Mouse (Mus musculus): ENCODE measurements around the gene Copg2. TPM values are rescaled to one million over a fixed set of nuclear protein-coding genes. Genes with fewer than 3 reads are reported as not detected.

Gene Copg2
- total RNA-seq, 4 experiments from 2014 or later, result 79.0 to 95.7 (median 83.9) TPM

- DNase-seq (ENCODE audit: low spot score in 2 of 2), result no peak
Observed at GRCm38 (mm10) chr6:30734988-30735727, 161.4 kb downstream of the Copg2 start.

- DNase-seq (ENCODE audit: low spot score in 2 of 2), result no peak
Observed at GRCm38 (mm10) chr6:30734465-30734864, 162.1 kb downstream of the Copg2 start.

DNA sequence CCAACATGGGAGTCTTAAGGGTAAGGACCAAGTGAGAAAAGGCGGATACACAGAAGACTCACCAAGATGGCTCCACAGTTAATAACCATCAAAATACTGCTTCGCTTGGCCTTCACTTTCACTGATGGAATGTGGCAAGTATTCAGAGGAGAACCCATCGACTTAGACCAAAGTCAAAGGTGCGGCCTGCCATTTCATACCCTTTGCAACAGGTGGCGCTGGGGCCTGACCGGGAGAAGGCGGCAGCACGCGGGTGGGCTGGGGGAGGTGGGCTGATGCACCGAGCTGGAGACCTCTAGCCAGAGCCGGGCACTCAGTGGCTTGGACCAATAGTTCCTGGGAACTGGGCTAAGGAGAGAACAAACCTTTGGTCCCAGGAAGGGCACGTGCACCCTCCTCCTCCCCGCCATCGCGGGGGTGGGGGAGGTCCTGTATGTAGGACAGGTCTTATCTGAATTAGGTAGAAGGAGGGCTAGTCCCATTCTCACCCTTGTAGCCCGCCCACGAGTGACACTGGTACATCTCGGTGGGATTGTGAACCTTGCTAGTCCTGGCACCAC, 163.9 kb downstream of the Copg2 start:
- DNase-seq (ENCODE audit: low spot score in 2 of 2), result no peak

GRCm38 (mm10) chr6:30730301-30730971, 166.2 kb downstream of the Copg2 start:
- DNase-seq (ENCODE audit: low spot score in 2 of 2), result no peak

GRCm38 (mm10) chr6:30723331-30723730, 173.3 kb downstream of the Copg2 start, which contains the start of gene Mest:
Gene Mest, plus strand, starts transcription at chr6:30723547.
- no peak for DNase-seq (ENCODE audit: low spot score in 2 of 2)

DNA sequence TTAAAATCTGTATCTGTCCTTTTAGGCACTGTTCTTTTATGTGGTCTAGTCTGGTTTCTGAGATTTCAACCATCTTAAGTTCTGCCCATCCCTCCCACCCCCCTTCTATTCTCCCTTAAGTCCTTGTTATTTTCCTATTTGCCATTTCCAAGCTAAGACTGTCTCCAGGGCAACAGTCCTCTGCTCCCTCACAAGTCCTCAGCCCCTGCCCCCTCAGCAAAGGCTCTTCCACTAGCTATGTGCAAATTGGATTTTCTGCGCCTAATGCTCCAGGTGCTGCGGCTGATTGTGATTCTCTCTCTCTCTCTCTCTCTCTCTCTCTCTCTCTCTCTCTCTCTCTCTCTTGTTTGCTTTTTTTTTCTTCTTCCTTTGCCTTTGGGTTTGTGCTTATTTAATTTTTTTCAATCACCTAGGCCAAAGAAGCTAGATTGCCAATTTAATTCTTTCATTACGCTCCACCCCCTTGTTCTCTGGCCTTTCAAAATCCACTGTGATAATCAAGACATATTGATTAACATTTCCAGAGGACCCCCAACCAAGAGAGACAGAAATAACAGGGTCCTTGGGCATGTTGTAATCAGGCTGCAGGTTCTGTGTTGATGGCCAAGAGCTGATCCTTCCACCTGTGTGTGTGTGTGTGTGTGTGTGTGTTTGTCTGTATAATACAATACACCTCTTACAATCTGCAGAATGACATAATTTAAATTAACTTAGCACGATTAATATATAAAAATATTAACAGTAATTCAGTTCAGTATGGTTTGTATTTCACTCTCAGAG, 174.0 kb downstream of the Copg2 start:
- no peak for DNase-seq (ENCODE audit: low spot score in 2 of 2)

DNA sequence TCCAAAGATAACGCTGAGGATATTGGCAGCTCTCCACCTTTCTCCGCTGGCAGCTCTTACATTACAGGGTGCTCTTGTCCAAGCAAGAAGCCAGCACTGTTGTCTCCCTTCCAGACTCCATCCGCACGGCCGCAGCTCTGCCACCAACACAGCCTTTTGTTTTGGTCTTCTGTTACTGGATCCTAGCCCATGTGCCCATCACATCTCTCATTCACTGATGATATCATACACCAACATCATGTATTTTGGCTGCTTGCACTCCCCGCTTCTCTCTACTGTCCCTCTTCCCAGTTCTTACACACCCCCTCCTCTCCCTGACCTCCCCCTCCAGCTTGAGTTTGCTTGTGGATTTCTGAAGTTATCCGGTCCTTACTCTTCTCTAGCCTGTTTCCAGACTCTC, 179.8 kb downstream of the Copg2 start:
- no peak for DNase-seq (ENCODE audit: low spot score in 2 of 2)

DNA sequence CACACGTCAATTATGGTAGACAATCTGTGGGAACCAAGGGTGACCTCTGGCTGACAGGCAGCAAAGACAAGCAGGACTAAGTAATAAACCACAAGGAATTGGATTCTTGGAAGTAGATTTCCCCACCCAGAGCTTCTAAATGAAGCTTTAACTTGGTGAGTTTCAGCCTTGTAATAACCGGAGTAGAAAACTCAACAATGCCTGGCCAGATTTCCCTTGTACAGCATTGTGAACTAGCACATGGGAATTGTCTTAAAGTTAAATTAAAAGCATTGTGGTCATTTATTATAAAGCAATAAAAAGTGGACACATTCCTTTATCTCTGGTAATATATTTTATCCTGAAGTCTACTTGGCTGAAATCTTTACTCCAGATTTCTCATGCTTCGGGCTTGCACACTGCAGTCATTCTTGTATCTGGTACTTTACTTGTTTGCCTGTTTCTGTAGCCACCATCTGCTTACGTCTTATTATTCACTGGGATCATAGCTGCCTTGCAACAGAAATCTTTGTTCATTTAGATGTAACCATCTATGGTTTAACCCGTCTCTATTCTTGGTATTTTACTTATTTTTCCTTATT, 181.6 kb downstream of the Copg2 start:
- DNase-seq (ENCODE audit: low spot score in 2 of 2), result no peak

DNA sequence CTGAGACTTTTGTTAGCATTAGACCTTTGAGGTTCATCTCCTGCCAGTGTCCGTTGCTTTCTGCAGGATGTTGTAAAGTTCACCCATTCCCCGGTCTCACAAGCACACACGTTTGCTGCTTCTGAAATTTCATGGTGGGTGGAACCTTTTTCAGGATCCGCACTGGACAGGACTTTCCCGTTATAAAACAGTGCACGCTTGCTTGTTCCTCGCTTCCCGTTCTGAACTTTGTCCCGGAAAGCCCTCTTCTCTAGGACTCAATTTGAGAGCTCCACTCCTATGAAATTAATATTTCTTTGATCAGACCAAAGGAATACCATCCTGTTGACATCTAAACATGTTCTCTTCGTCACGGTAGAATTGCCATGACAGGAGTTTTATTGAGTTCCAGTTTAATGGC, 182.7 kb downstream of the Copg2 start:
- DNase-seq (ENCODE audit: low spot score in 2 of 2), result no peak

GRCm38 (mm10) chr6:30713455-30713854, 183.1 kb downstream of the Copg2 start:
- no peak for DNase-seq (ENCODE audit: low spot score in 2 of 2)

GRCm38 (mm10) chr6:30712484-30712883, 184.1 kb downstream of the Copg2 start:
- no peak for DNase-seq (ENCODE audit: low spot score in 2 of 2)

DNA sequence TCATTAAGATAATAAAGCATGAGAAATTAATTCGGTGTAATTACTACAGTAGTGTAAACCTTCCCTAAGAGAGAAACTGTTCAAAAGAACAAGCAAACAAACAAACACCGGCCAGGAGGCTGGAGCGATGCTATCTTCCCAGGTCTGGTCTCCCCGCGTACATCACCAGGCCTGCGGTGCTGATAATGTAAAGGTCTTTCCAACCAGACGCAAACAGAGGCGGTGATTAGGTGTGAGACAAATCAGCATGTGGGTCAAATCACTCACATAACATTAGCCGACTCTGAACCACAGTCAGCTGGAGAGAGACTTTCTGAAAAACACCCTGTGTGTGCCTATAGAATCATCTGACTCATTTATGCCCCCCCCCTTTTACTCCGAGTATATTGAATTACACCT, 185.2 kb downstream of the Copg2 start:
- DNase-seq (ENCODE audit: low spot score in 2 of 2), result no peak

DNA sequence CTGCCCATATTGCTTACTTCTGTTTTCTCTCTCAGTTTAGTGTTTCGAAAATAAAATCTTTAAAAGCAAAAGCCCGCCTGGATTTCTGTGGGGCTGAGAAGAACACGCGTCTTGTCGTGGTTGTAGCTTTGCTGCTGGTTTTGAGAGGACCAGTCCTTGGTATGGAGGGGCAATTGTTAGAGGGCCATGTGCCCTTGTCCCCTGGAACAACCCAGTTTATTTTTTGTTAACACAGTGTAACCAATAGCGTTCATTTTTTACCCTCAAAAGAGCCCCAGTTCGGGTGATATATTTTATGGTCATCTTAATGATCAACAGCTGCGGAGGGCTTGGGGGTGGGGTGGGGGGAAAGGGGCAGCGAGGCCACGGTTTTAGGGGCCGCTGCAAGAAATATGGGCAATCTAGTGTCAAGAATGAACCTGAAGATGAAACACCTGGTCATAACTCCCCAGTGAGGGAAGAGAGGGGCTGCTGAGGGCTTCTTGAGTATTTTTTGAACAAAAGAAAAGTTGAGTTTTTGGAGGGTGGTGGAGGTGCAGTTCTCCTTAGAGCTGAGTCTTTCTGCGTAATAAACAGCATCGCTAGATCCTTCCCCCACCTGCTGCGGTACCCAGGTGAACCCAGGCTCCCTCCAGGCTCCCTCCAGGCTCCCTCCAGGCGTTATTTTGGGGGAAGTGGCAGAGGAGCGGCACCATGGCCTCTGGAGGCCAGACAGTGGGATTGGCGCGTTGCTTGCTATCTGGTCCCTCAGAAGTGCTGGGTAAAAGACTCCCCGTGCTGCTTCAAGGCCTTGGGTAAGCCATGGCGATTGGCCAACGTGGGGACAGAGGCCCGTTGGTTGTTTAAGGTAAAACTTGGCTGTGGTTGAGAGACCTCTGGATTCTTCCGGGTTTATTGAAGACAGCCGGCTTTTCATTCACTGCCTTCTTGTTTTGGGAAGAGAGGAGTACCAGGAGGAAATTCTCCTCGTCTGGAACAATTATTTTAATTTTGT, 185.9 kb downstream of the Copg2 start:
- no peak for DNase-seq (ENCODE audit: low spot score in 2 of 2)

DNA sequence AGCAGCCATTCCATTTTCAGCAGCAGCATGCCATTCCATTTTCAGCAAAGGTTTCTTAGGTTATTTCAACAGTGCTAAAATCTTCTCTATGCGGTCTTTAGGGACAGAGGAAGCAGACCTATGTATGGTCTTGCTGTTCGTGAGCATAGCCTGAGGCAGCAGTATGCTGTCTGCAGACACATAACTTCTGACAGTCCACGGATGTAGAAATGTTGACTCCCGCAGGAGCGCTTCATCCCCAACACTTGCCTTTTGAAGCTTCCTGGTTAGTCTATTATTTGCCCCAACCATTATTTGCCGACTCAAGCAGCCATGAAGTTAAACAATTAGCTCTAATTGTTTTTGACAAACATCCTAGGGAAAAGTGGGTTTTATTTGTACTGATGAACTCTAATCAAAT, 187.5 kb downstream of the Copg2 start:
- DNase-seq (ENCODE audit: low spot score in 2 of 2), result no peak

DNA sequence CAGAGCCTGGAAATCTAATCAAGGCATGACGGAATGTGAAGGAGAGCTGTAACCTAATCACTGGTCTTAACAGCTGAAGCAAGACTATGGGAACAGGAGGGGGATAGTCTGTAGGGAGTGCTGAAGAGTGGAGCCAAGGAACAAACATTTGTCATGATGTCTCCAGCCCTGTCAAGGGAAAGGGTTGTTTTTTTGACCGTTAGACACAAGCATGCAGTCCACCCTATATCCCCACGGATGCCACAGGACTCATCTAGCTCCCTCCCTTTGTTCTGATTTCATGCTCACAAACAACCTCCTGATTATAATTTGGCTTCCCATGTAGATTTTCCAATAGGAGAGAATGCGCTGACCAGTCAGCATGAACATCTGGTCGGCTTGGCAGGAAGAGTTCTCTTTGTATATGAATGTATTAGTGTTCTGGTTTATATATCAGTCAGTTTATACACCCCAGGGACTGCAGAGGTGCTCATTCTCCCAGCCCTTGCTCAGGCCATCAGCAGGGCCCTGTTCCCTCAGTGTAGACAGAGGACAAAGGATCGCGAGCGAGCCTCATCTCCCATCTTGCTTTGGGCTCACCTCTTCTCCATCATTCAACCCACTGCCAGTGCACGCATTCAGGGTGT, 192.5 kb downstream of the Copg2 start:
- DNase-seq (ENCODE audit: low spot score in 2 of 2), result no peak

- DNase-seq (ENCODE audit: low spot score in 2 of 2), result no peak
Observed at GRCm38 (mm10) chr6:30703476-30703875, 193.1 kb downstream of the Copg2 start.

DNA sequence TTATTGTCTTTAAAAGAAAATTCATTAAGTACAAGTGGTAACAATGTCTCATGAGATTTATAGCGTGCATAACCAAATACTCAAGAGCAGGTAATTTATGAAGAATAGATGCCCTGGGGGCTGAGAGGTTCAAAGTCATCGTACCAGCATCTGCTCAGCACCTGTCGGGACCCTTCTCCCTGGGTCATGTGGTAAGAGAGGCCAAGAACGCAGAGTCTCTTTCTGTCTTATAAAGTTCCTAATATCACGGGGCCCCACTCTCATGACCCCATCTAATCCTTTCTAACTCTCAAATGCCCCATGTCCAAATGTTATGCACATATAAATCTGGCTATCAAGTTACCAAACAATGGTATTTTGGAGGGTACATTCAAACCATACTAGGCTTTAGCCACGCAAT, 193.7 kb downstream of the Copg2 start:
- no peak for DNase-seq (ENCODE audit: low spot score in 2 of 2)

DNA sequence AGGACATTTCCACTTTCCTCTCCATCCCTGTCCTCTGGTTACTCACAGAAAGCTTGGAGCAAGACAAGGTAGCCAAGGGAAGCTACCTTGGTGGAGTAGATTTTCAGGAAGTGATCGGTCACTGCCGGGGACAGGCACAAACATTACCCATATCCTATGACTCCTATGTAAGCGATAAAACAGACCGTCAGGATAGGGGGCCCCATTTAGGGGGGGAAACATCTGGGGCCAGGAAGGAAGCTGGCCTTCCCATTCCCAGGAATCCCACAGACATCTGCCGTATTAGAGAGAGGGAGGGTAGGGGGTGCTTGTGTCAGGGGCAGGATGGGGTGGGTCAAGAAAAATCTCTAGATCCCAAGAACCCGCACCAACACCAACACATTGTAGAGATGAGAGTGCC, 196.4 kb downstream of the Copg2 start:
- no peak for DNase-seq (ENCODE audit: low spot score in 2 of 2)

GRCm38 (mm10) chr6:30698036-30698435, 198.6 kb downstream of the Copg2 start:
- DNase-seq (ENCODE audit: low spot score in 2 of 2), result no peak
